Mouse (Mus musculus): Measurements from ENCODE around the gene Gpd1. TPM values are rescaled to one million over a fixed set of nuclear protein-coding genes. Genes with fewer than 3 reads are reported as not detected.

Gene Gpd1
- polyA plus RNA-seq, 1 experiment from 2014 or later = 0.53 TPM

- H3K27me3 ChIP-seq (ENCODE audit: control insufficient read depth, insufficient read depth, low read length) = no peaks in the 10 kb centered on the region
- H3K4me1 ChIP-seq (replicated peaks; ENCODE audit: control insufficient read depth, insufficient read depth, low read length) = 0 out of 2 replicates have a peak, but pooled peaks cover 2% of the 10 kb centered on the region
- no peak overlapping the region for H3K4me2 ChIP-seq (ENCODE audit: low read depth, low read length, severe bottlenecking)
- H3K9ac ChIP-seq (ENCODE audit: low read length) = no peak overlapping the region
- DNase-seq (ENCODE audit: low spot score) (no peak), ATAC-seq (replicated peaks; ENCODE audit: low FRiP score) (no peak)
- WGBS = 87% methylated on average over 3 of the region's 3 CpGs
- H3K9me3 ChIP-seq (ENCODE audit: control insufficient read depth, low read length) = no peaks in the 10 kb centered on the region
- H3K36me3 ChIP-seq (ENCODE audit: control insufficient read depth, insufficient read depth, low read length) = peaks cover 7% of the 10 kb centered on the region; the same call in 1 of the 2 replicates
- H3K27ac ChIP-seq (ENCODE audit: low read depth, low read length) = no peak overlapping the region
- no peak overlapping the region for H3K4me3 ChIP-seq (ENCODE audit: low read depth, low read length)
These were observed 3.7 kb upstream of the Gpd1 start for GRCm38 (mm10) chr15:99713569-99713968.

GRCm38 (mm10) chr15:99714206-99714605, 3.1 kb upstream of the Gpd1 start:
- no peak for ATAC-seq (replicated peaks; ENCODE audit: low FRiP score)
- no peak overlapping the region for H3K4me3 ChIP-seq (ENCODE audit: low read depth, low read length)
- no peak overlapping the region for H3K9ac ChIP-seq (ENCODE audit: low read length)
- no peak for DNase-seq (ENCODE audit: low spot score)
- no peaks in the 10 kb centered on the region for H3K9me3 ChIP-seq (ENCODE audit: control insufficient read depth, low read length)
- H3K36me3 ChIP-seq (ENCODE audit: control insufficient read depth, insufficient read depth, low read length) = peaks cover 4% of the 10 kb centered on the region; the same call in 1 of the 2 replicates
- no peaks in the 10 kb centered on the region for H3K27me3 ChIP-seq (ENCODE audit: control insufficient read depth, insufficient read depth, low read length)
- WGBS = 75% methylated on average over 4 of the region's 4 CpGs
- H3K27ac ChIP-seq (ENCODE audit: low read depth, low read length) = no peak overlapping the region
- 0 out of 2 replicates have a peak, but pooled peaks cover 2% of the 10 kb centered on the region for H3K4me1 ChIP-seq (replicated peaks; ENCODE audit: control insufficient read depth, insufficient read depth, low read length)
- H3K4me2 ChIP-seq (ENCODE audit: low read depth, low read length, severe bottlenecking) = no peak overlapping the region

- 48% methylated on average over 7 of the region's 7 CpGs for WGBS
- ATAC-seq (replicated peaks; ENCODE audit: low FRiP score) (peak; percentile 45; the same call in 1 of the 2 replicates), DNase-seq (ENCODE audit: low spot score) (peak; percentile 85)
- H3K4me1 ChIP-seq (replicated peaks; ENCODE audit: control insufficient read depth, insufficient read depth, low read length) = 0 out of 2 replicates have a peak, but pooled peaks cover 2% of the 10 kb centered on the region
- no peaks in the 10 kb centered on the region for H3K27me3 ChIP-seq (ENCODE audit: control insufficient read depth, insufficient read depth, low read length)
- no peak overlapping the region for H3K4me2 ChIP-seq (ENCODE audit: low read depth, low read length, severe bottlenecking)
- peaks cover 4% of the 10 kb centered on the region; the same call in 1 of the 2 replicates for H3K36me3 ChIP-seq (ENCODE audit: control insufficient read depth, insufficient read depth, low read length)
- H3K27ac ChIP-seq (ENCODE audit: low read depth, low read length) = no peak overlapping the region; the same call in 1 of the 2 replicates
- H3K9ac ChIP-seq (ENCODE audit: low read length) = no peak overlapping the region
- no peak overlapping the region for H3K4me3 ChIP-seq (ENCODE audit: low read depth, low read length)
- H3K9me3 ChIP-seq (ENCODE audit: control insufficient read depth, low read length) = no peaks in the 10 kb centered on the region
These were observed 2.5 kb upstream of the Gpd1 start for GRCm38 (mm10) chr15:99714858-99715257.

- no peak for ATAC-seq (replicated peaks; ENCODE audit: low FRiP score)
- peak overlapping the region; percentile 47 for H3K27ac ChIP-seq (ENCODE audit: low read depth, low read length)
These were observed 1.9 kb upstream of the Gpd1 start for GRCm38 (mm10) chr15:99715361-99715865.

GRCm38 (mm10) chr15:99715982-99716746, 1.2 kb upstream of the Gpd1 start:
- Histone ChIP-seq H3K27me3 (ENCODE audit: control insufficient read depth, insufficient read depth, low read length) (no peaks in the 10 kb centered on the region), H3K4me1 (replicated peaks; ENCODE audit: control insufficient read depth, insufficient read depth, low read length) (0 out of 2 replicates have a peak, but pooled peaks cover 2% of the 10 kb centered on the region), H3K27ac (ENCODE audit: low read depth, low read length) (peak overlapping the region; percentile 47; the same call in 1 of the 2 replicates), H3K9ac (ENCODE audit: low read length) (no peak overlapping the region), H3K9me3 (ENCODE audit: control insufficient read depth, low read length) (no peaks in the 10 kb centered on the region), H3K36me3 (ENCODE audit: control insufficient read depth, insufficient read depth, low read length) (peaks cover 4% of the 10 kb centered on the region; the same call in 1 of the 2 replicates), H3K4me2 (ENCODE audit: low read depth, low read length, severe bottlenecking) (no peak overlapping the region), H3K4me3 (ENCODE audit: low read depth, low read length) (no peak overlapping the region)
- DNase-seq (ENCODE audit: low spot score) (no peak), ATAC-seq (replicated peaks; ENCODE audit: low FRiP score) (no peak)
- 81% methylated on average over 11 of the region's 11 CpGs for WGBS

More at GRCm38 (mm10) chr15:99715361-99715865, 1.9 kb upstream of the Gpd1 start:
- no peak overlapping the region for H3K9ac ChIP-seq (ENCODE audit: low read length)
- no peak for DNase-seq (ENCODE audit: low spot score)
- 66% methylated on average over 13 of the region's 13 CpGs for WGBS
- H3K9me3 ChIP-seq (ENCODE audit: control insufficient read depth, low read length) = no peaks in the 10 kb centered on the region
- peaks cover 4% of the 10 kb centered on the region; the same call in 1 of the 2 replicates for H3K36me3 ChIP-seq (ENCODE audit: control insufficient read depth, insufficient read depth, low read length)
- 0 out of 2 replicates have a peak, but pooled peaks cover 2% of the 10 kb centered on the region for H3K4me1 ChIP-seq (replicated peaks; ENCODE audit: control insufficient read depth, insufficient read depth, low read length)
- no peaks in the 10 kb centered on the region for H3K27me3 ChIP-seq (ENCODE audit: control insufficient read depth, insufficient read depth, low read length)
- no peak overlapping the region for H3K4me2 ChIP-seq (ENCODE audit: low read depth, low read length, severe bottlenecking)
- H3K4me3 ChIP-seq (ENCODE audit: low read depth, low read length) = no peak overlapping the region

GRCm38 (mm10) chr15:99716814-99717213, 501 bp upstream of the Gpd1 start:
- Histone ChIP-seq H3K9me3 (ENCODE audit: control insufficient read depth, low read length) (no peaks in the 10 kb centered on the region), H3K4me1 (replicated peaks; ENCODE audit: control insufficient read depth, insufficient read depth, low read length) (0 out of 2 replicates have a peak, but pooled peaks cover 2% of the 10 kb centered on the region), H3K4me2 (ENCODE audit: low read depth, low read length, severe bottlenecking) (no peak overlapping the region), H3K36me3 (ENCODE audit: control insufficient read depth, insufficient read depth, low read length) (peaks cover 4% of the 10 kb centered on the region; the same call in 1 of the 2 replicates), H3K4me3 (ENCODE audit: low read depth, low read length) (no peak overlapping the region), H3K27me3 (ENCODE audit: control insufficient read depth, insufficient read depth, low read length) (no peaks in the 10 kb centered on the region), H3K9ac (ENCODE audit: low read length) (no peak overlapping the region), H3K27ac (ENCODE audit: low read depth, low read length) (no peak overlapping the region)
- 89% methylated on average over 12 of the region's 12 CpGs for WGBS
- ATAC-seq (replicated peaks; ENCODE audit: low FRiP score) = no peak
- DNase-seq (ENCODE audit: low spot score) = no peak

- no peak for DNase-seq (ENCODE audit: low spot score)
- no peak overlapping the region for H3K9ac ChIP-seq (ENCODE audit: low read length)
These were observed 1.2 kb downstream of the Gpd1 start for GRCm38 (mm10) chr15:99718461-99719021.

GRCm38 (mm10) chr15:99719865-99720264, 2.5 kb downstream of the Gpd1 start:
- no peak for ATAC-seq (replicated peaks; ENCODE audit: low FRiP score)
- Histone ChIP-seq H3K4me2 (ENCODE audit: low read depth, low read length, severe bottlenecking) (no peak overlapping the region), H3K27me3 (ENCODE audit: control insufficient read depth, insufficient read depth, low read length) (no peaks in the 10 kb centered on the region), H3K4me1 (replicated peaks; ENCODE audit: control insufficient read depth, insufficient read depth, low read length) (peaks cover 11% of the 10 kb centered on the region; the same call in 1 of the 2 replicates), H3K36me3 (ENCODE audit: control insufficient read depth, insufficient read depth, low read length) (no peaks in the 10 kb centered on the region), H3K9me3 (ENCODE audit: control insufficient read depth, low read length) (no peaks in the 10 kb centered on the region), H3K9ac (ENCODE audit: low read length) (no peak overlapping the region), H3K27ac (ENCODE audit: low read depth, low read length) (no peak overlapping the region), H3K4me3 (ENCODE audit: low read depth, low read length) (no peak overlapping the region)
- 74% methylated on average over 8 of the region's 8 CpGs for WGBS
- no peak for DNase-seq (ENCODE audit: low spot score)

More at GRCm38 (mm10) chr15:99718461-99719021, 1.2 kb downstream of the Gpd1 start:
- 88% methylated on average over 9 of the region's 9 CpGs for whole genome bisulfite sequencing
- no peak overlapping the region for H3K27ac ChIP-seq (ENCODE audit: low read depth, low read length)
- H3K4me3 ChIP-seq (ENCODE audit: low read depth, low read length) = no peak overlapping the region
- peaks cover 4% of the 10 kb centered on the region; the same call in 1 of the 2 replicates for H3K4me1 ChIP-seq (replicated peaks; ENCODE audit: control insufficient read depth, insufficient read depth, low read length)
- H3K9me3 ChIP-seq (ENCODE audit: control insufficient read depth, low read length) = no peaks in the 10 kb centered on the region
- ATAC-seq (replicated peaks; ENCODE audit: low FRiP score) = no peak
- no peak overlapping the region for H3K4me2 ChIP-seq (ENCODE audit: low read depth, low read length, severe bottlenecking)
- no peaks in the 10 kb centered on the region for H3K36me3 ChIP-seq (ENCODE audit: control insufficient read depth, insufficient read depth, low read length)
- H3K27me3 ChIP-seq (ENCODE audit: control insufficient read depth, insufficient read depth, low read length) = no peaks in the 10 kb centered on the region

All from forebrain, embryonic 11.5 days (tissue).